Mouse (Mus musculus) embryonic facial prominence, embryonic 14.5 days (tissue): ENCODE measurements around the gene Prss47. TPM values are rescaled to one million over a fixed set of nuclear protein-coding genes. Genes with fewer than 3 reads are reported as not detected.

Experiments used
- ATAC-seq: fragments of 200-750 bp; cut with Nextera tagmentation; 2 replicates; pipeline ENCODE4 v1.8.0; 2017; ENCODE audit warnings: low read depth, moderate number of reproducible peaks, moderate TSS enrichment
- DNase-seq: peaks from one replicate; pipeline ENCODE4 v3.0.0-alpha.2; 2015; ENCODE audit warnings: low spot score
- H3K27ac ChIP-seq: fragments of 300-500 bp; sonication (generic); replicated peaks from 2 replicates; pipeline ENCODE4 v1.5.1; 2014; ENCODE audit warnings: low read depth, mild to moderate bottlenecking, low read length, moderate library complexity
- H3K27me3 ChIP-seq: fragments of 300-500 bp; sonication (generic); replicated peaks from 2 replicates; pipeline ENCODE4 v1.6.1; 2014; ENCODE audit warnings: low read length; ENCODE audit not compliant: control insufficient read depth, insufficient read depth
- H3K36me3 ChIP-seq: fragments of 300-500 bp; sonication (generic); 2 replicates; pipeline ENCODE4 v1.6.1; 2014; ENCODE audit warnings: low read length, mixed read lengths; ENCODE audit not compliant: control insufficient read depth, insufficient read depth
- H3K4me1 ChIP-seq: fragments of 300-500 bp; sonication (generic); 2 replicates; pipeline ENCODE4 v1.6.1; 2014; ENCODE audit warnings: antibody characterized with exemption, low read length; ENCODE audit not compliant: control insufficient read depth, insufficient read depth
- H3K4me2 ChIP-seq: fragments of 300-500 bp; sonication (generic); 2 replicates; pipeline ENCODE4 v1.6.1; 2014; ENCODE audit warnings: low read depth, mild to moderate bottlenecking, low read length, moderate library complexity, mixed read lengths
- H3K4me3 ChIP-seq: fragments of 300-500 bp; sonication (generic); 2 replicates; pipeline ENCODE4 v1.5.1; 2014; ENCODE audit warnings: low read depth, mild to moderate bottlenecking, low read length
- H3K9ac ChIP-seq: fragments of 300-500 bp; sonication (generic); 2 replicates; pipeline ENCODE4 v1.6.1; 2014; ENCODE audit warnings: low read depth, mild to moderate bottlenecking, low read length, moderate library complexity, mixed read lengths
- H3K9me3 ChIP-seq: fragments of 300-500 bp; sonication (generic); 2 replicates; pipeline ENCODE4 v1.6.1; 2016; ENCODE audit warnings: low read length; ENCODE audit not compliant: control insufficient read depth
- WGBS: fragments of 180-500 bp; shearing (Covaris S2); extraction: QIAGEN DNeasy Blood & Tissue Kit; methylation state at CpG from one replicate; pipeline ENCODE4 v1.1.7; 2014; 5-methylcytosine and 5-hydroxymethylcytosine counted together
- polyA plus RNA-seq: library from polyadenylated mRNA; unstranded; fragments of >200 nt; fragmentation: Nextera tagmentation; extraction: Ambion mirVana; gene quantifications from 2 replicates; pipeline ENCODE4 v1.2.1, GENCODE M21; 2014

Gene Prss47
- polyA plus RNA-seq, 1 experiment from 2014 or later = not detected

DNA sequence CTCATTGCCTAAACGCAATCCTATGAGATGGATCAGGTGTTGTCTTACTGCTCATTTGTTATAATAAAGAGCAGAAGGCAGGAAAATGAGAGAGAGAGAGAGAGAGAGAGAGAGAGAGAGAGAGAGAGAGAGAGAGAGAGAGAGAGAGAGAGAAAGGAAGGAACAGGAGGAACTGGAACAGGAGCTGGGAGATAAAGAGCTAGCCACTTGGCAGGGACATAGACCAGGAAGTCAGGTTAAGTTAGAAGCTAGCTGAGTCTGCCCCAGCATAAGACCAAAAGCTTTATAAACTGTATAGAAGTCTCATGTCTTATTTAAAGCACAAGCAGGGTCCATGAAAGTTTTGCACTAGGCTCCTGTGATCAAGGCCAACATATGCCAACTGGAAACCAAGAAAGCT lies 44.6 kb downstream of the Prss47 start:
- DNase-seq = no peak
- Histone ChIP-seq H3K27ac (no peak overlapping the region), H3K9ac (no peak overlapping the region), H3K4me2 (no peak overlapping the region), H3K36me3 (no peaks in the 10 kb centered on the region), H3K9me3 (no peaks in the 10 kb centered on the region), H3K4me1 (no peaks in the 10 kb centered on the region), H3K27me3 (no peaks in the 10 kb centered on the region), H3K4me3 (no peak overlapping the region)
- ATAC-seq = no peak
- 63% methylated on average over 1 of the region's 1 CpGs for WGBS

DNA sequence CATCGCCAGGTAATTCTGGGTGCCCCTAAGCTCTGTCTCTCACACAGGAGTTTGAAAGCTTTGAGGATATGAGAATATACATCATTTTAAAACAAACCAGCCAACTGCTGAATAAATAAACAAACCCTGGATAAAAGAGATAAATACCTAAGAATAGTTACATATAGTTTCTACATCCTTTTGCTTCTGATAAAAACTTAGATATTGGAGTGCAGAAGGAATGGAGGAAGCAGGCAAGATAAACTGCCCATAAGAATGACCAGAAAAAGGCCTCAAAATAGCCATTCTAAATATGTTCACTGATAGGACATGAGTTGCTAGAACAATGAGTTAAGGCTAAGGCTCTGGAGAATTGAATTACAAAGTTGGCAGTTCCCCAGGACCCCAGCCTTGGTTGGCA lies 45.8 kb downstream of the Prss47 start:
- 81% methylated on average over 1 of the region's 1 CpGs for WGBS
- H3K36me3 ChIP-seq = no peaks in the 10 kb centered on the region
- H3K9me3 ChIP-seq = no peaks in the 10 kb centered on the region
- no peaks in the 10 kb centered on the region for H3K4me1 ChIP-seq
- no peak overlapping the region for H3K27ac ChIP-seq
- no peaks in the 10 kb centered on the region for H3K27me3 ChIP-seq
- no peak overlapping the region for H3K4me2 ChIP-seq
- DNase-seq = no peak
- no peak for ATAC-seq
- no peak overlapping the region for H3K9ac ChIP-seq
- no peak overlapping the region for H3K4me3 ChIP-seq

DNA sequence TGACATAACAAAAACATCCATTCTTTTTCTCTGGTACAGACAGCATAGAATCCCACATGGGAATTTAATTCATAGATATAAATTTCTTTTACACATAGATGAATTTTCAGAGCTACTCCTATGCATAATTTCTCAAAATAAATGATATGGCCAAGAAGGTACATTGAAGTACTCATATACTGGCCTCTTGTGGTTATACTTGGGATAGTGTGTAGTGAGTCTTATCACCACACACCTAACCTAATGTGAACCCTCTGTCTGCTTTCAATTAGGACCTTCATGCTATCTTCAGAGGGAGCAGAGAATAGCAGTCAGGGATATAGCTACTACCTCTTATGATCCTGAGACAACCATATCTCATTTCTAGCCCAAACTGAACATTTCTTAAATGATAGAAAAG lies 47.1 kb downstream of the Prss47 start:
- no peaks in the 10 kb centered on the region for H3K9me3 ChIP-seq
- no peaks in the 10 kb centered on the region for H3K4me1 ChIP-seq
- ATAC-seq = no peak
- H3K27ac ChIP-seq = no peak overlapping the region
- H3K27me3 ChIP-seq = no peaks in the 10 kb centered on the region
- no peaks in the 10 kb centered on the region for H3K36me3 ChIP-seq
- H3K4me2 ChIP-seq = no peak overlapping the region
- no peak overlapping the region for H3K9ac ChIP-seq
- DNase-seq = no peak
- no peak overlapping the region for H3K4me3 ChIP-seq

Other genes starting within 250 kb of the Prss47 start
- 0.43 and 0.59 TPM in 2 replicates for gene Cntnap3, start 148.8 kb downstream of the Prss47 start, polyA plus RNA-seq
- not detected in 2 replicates for gene Spata31, start 135.4 kb downstream of the Prss47 start, polyA plus RNA-seq
- gene Spata31d1c, start 19.7 kb downstream of the Prss47 start, polyA plus RNA-seq = not detected in 2 replicates
- 58.6 and 67.2 TPM in 2 replicates for gene Mfsd14b, start 60.2 kb upstream of the Prss47 start, polyA plus RNA-seq
- 0.14 TPM in 1 of 2 replicates, not detected in the other for gene Olfr465-ps1, start 85.3 kb upstream of the Prss47 start, polyA plus RNA-seq
- gene Olfr466, start 97.5 kb upstream of the Prss47 start, polyA plus RNA-seq = not detected in 2 replicates
- gene Nlrp4f, start 153.2 kb upstream of the Prss47 start, polyA plus RNA-seq = not detected in 2 replicates
- gene Gm10775, start 206.8 kb upstream of the Prss47 start, polyA plus RNA-seq = not detected in 2 replicates
- 15.9 and 16.7 TPM in 2 replicates for gene Zfp369, start 226.1 kb upstream of the Prss47 start, polyA plus RNA-seq